Mouse (Mus musculus) right cerebral cortex, postnatal 14 days (tissue): ENCODE results near the gene Dennd6a.
"Not testable (repeated sequence)": the region's sequence is repeated elsewhere in the genome, so short reads cannot be mapped to it uniquely, and the experiment has no call there.

ENCODE experiments used
- DNase-seq: peaks from one replicate; pipeline ENCODE4 v3.0.0; 2022

The Dennd6a gene

DNA sequence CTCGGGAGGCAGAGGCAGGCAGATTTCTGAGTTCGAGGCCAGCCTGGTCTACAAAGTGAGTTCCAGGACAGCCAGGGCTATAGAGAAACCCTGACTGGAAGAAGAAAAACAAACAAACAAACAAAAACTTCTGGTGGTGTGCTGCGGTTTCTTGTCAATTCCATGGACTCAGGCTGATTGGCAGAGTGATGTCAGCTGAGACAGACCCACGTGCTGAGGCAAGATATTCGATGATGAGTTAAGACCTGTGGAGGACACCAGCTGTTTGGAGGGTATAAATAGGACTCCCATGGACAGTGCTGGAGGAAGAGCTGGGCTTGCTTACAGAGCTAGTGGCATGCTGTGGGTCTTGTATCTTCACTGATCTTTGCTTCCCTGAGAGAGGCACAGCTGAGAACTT, at the start of gene Dennd6a:
Gene Dennd6a (plus strand): TSS at position 301 of the 400 bp plus-strand sequence.
- DNase-seq: not testable (repeated sequence)

DNA sequence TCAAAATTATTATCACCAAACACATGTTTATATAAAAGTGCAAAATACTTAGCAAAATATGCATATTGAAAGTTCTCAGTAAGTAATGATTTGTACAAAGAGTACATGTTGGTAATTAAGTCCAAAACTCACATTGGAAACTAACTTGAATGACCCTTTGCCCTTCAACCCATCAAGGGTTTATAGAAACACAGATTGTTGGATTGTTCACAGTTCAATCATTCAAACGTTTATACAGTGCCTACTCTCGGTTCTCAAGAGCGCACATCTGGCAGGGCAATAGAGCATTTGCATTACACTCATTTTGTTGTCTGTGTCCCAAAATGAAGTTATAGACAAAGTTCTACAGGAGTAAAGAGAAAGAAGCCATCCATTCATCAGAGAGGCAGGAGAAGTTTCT, 47.7 kb upstream of the Dennd6a start:
- no peak for DNase-seq

DNA sequence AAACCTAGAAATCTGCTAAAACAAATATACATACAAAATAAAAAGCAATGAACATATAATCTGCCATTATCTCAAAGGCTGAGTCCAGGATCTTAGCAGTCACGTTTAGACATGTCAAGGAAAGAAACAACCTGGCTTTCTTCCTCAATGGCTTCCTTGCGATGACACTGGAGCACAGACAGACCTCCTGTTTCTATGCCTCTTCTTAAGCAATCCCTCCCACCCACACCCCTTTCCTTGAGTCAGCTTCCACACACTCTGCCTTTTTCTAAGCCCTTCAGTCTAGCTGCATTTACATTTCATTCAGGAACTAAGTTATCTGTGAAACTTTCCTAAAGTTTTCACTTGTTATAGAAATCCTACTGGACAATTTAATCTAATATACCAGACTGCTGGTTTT, 45.4 kb upstream of the Dennd6a start:
- no peak for DNase-seq

DNA sequence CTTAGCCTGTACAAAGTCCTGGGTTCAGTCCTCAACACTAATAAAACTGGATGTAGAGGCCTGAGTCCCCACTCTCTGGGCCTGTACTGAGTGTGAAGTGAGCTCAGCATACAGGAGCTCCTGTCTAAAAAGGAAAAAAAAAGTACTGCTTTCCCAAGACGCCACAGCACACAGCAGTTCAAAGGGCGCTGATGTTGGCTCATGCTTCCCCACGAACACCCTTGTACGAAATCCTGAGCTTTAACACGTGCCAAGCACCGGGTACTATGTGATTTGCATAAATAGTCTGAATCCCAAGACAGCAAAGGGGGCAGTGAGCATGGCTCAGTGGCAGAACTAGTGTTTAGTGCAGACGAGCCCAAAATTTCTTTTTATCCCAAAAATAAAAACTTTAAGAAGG, 43.3 kb upstream of the Dennd6a start:
- DNase-seq: no peak

DNA sequence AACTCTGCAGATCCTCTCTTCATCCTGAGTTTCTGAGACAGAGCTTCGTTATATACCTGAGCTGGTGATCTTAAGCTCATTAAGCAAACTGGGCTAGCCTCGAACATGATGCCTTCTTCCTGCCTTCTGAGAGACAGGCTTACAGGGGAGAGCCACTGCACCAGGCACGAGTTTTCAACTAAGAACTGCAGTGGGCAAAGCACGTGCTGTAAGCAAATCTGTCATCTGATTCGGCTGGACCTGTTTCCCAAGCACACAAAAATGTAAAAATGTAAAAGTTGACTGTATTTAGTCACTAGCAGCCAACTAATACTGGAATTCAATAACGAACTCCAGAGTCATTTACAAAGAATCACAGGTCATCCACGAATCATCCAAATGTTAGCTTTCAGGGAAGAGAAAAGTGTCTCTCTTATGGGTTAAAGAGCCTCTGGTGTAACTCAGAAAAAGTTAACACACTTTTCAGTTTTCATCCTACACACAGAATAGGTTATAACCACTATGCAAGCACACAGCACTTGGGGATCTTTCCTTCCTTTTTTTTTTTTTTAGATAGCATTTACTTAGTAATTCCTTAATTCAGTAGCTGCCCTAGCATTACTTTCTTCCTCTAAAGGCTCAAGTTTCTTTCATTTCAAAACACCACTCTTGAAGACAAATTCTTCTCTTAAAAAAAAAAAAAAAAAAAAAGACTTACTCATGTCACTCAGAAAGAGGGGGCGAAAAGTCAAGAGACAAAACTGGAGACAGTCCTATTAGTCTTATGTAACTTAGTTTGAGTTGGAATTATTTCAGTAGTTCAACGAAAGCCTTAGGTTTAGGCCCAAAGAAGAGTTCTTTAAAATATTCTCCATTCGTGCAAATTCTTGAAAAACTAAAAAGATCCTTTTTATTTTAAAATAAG, 42.0 kb upstream of the Dennd6a start:
- DNase-seq: no peak

DNA sequence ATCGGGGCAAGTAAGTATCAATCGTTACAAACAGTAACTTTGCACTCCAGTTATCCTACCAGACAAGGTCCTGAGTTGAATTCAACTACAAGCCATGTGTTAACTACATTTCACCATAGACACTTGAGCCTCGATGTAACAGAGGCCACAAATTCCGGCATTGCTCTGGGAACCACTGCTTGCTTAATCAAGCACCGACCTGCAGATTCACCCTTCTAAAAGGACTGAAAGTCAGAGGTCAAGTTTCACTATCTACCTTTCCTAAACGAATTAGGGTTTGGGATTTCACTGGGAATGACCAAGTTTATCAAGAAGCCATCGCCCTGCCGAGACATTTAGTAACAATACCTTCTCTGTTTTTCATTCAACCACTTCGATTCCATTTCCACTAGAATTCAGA, 40.9 kb upstream of the Dennd6a start:
- DNase-seq: no peak

DNA sequence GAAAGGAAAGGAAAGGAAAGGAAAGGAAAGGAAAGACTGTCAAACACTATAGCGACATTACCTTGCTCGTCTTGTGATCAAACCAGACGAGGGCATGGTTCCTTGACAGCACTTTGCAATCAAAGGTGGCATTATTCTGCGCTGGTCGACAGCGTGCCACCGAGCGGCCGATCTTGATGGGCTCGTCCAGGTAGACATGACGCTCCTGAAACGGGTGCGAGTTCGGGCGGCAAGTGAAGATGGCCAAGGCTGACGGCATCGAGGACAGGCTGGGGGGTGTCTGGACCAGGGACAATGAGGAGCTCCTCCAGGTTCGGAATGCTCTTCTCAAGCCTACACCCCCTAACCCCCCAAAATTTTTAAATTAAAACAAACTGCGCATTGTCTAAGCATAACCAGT, 40.4 kb upstream of the Dennd6a start:
- DNase-seq: no peak

DNA sequence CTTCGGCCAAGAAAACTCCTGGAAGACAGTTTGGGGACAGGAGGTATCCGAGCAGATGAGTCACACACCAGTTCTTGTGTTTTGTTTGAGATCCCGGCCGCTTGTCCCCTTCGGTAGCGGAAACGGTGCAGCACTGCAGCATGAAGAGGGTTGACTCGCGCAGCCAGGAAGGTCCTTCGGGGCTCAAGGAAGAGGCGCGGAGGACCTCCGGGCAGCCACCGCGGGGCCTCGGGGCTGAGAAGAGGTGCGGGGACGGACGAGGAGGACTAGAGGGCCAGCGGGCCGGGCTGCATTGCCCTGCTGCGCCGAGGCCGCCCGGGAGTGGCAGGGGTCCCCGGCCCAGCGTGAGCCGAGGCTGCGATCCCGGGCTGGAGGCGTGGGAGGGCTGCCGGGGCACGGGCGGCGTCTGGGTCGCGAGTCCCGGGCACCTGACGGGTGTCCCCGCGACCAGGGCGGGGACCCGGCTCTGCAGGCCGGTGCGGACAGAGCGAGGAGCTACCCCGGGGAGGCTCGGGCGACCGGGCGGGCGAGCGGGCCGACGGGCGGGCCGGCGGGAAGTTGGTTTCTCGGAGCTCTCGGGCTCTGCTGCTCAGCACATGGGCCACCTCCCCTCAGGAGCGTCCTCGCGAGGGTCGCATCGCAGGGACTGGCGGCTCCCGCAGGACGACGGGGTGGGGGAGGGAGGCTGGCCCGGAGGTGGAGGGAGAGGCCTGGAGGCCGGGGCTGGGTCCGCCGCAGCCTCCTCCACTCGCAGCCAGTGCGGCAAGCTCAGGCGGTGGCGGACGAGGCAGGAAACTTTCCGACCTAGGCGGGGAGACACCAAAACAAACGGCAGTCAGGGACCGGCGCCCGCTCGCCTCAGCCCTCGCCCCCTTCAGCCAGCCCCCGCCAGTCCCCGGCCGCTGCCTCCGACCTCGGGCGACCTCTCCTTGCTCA, 39.6 kb upstream of the Dennd6a start:
- peak; percentile 55 for DNase-seq

DNA sequence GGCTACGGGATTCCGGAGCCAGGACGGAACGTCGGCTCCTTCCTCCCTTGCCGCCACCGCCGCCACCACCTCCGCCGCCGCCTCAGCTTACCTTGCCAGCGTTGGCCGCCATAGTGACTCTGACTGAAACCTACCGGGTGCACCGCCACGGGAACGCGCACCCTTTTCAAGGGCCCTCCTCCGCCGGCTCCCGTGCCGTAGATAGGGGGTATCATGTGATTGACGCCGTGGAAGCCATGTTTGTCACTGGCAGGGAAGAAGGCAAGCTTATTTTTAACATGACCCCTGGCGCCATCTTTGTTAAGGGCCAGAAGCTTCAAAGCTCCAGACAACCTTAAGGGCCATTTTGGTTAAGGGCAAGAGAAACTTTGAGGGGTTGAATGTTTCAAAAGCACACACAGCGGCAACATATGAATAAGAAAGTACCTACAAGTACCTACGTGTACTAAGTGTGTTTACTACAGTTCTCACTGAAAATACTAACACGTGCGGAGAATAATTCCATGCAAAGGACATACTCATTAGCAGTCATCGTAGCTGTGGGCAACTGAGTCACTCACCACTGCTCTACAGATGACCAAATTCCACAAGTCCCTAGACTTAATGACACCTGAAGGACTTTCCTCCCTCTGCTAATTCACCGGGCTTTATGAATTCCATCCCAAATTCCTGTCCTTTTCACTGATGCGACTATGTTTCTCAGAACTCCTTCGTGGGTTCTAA, 38.7 kb upstream of the Dennd6a start, which contains the start of gene Slmap:
Gene Slmap (minus strand): TSS at position 175 of the 723 bp plus-strand sequence.
- peak; percentile 100 for DNase-seq

DNA sequence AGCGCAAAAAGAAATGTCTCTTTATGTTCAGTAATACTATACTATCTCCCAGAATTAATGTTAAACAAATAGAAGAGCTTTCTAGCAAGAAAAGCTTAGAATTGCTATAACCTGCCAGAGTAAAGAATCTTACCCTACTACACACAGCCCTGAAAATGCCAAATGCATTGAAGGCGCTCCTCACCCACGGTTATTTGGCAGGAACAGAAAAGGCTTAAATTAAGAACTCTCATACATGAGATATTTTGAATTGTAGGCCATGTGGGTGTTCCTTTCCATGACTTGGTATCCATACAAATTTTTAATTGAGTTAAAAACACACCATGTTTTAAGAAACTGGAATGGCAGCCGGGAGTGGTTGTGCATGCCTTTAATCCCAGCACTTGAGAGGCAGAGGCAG, 34.4 kb upstream of the Dennd6a start:
- DNase-seq: no peak

DNA sequence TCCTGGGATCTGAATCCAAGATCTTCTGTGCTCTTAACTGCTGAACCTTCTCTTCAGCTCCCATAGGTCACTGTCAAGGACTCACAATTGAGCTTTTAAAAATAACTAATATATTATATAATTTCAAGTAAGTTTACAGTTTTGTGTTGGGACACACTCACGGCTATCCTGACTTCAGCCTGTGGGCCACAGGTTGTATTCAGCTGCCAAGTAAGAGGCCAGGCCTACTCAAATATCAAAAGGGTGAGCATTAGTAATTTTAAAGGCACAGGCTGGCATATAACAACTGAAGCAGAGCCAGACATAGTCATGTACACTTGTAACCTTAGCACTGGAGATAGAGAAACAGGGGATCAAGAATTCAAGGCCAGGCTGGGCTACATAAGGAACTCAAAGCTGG, 33.1 kb upstream of the Dennd6a start:
- DNase-seq: no peak

DNA sequence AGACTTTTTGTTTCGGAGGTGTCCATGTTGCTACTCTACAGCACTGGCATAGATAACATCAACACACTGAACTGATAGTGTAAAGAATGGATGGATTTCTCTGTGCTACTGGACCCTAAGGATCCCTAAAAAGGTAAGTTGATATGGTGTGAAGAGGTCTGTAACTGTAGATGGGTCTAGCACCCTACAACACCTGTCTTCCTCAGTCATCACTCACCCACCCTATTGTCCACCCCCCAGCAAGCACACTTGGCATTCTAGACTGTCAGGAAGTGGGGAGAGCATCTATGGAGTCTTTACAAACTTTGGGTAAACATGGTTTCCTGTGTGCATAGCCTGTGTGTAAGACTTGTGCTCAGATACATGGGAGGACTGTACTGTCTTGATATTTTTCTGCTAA, 31.5 kb upstream of the Dennd6a start:
- no peak for DNase-seq

DNA sequence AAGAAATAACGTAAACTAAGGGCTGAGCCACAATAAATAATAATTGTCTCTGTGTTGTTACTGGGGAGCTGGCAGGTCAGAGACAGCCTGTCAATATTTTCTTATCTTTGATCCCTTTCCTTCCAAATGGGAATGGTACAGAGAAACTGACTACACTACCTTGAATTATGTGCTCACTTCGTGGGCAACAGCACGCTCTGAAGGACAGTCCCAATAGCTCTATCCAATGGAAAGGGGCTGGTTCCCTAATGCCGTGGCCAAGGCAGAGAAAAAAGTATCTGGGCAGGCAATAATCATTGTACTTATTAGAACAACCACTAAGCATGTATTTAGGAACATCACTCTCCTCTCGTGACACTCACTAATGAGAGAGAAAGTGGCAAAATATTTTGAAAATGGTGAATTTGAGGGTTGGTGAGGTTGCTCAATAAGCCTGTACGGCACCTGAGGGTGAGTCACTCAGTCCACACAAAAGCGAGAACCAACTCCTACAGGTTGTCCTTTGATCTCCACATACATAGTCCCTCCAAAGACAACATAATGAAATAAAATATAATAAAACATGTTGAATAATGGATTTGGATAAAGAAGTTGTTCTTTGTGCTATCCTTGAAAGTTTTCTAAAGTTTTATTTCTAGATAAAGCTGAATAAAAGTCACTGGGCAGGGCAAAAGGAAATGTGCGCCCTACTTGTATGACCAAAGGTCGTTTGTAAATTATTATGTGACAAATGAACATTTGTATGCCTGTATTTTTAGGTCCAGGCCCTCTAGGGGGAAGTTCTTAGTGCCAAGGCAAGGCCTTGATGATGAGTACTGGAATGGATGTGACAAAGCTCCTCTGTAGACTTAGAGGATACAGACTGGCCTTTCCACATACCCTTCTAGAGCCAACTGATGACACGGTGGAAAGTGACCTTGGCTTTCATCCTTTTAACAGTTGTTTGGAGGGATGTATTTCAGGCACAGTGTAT, 25.9 kb upstream of the Dennd6a start:
- no peak for DNase-seq

DNA sequence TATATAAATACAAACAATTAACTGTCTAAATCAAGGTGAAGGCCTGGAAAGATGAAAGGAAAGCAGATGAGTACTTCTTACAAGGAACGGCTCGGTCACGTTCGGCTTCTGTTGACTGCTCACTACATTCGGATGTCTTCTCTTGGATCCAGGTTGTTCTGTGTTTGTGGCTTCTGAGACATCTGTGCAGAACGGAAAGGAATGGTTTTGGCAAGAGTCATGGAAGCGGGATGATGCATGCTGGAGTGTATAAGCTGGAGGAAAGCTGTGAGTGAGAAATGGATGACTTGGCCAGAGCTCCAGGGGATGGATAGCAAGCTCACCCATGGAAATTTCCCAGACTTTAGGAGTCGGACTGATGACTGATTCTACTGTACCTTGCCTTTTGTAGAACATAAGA, 22.9 kb upstream of the Dennd6a start:
- no peak for DNase-seq

DNA sequence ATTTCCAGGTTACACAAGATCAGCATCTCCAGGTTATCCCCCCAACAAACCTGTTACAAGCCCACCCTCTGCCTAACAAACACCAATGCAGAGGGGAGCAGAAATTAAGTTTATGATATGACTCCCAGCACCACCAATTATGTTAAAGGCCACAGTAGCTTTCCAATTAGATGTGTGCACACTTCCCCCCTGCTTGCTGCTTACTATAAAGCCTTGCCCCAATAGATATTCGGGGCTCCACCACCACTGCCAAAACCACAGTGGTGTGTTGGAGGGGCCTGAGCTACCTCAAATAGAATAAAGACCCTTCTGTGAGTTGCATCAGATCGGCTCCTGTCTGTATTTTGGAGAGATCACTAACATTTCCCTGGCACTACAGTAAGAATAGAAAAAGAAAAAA, 21.2 kb upstream of the Dennd6a start:
- DNase-seq: no peak

DNA sequence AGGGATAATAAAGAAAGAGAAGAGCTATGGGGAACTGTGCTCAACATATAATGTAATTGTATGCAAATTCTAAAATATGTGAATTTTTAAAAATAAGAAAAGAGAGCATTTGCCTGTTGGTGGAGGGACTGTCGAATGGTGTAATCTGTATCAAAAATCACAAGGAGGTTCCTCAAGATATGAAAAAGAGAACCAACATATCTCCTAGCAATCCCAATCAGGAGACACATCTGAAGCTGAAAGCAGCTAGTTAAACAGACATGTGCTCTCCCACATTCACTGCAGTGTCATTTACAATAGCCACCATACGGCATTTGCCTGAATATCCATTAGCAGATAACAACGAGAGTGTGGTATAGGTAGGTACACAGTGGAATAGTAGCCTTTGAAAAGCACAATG, 20.8 kb upstream of the Dennd6a start:
- DNase-seq: no peak

DNA sequence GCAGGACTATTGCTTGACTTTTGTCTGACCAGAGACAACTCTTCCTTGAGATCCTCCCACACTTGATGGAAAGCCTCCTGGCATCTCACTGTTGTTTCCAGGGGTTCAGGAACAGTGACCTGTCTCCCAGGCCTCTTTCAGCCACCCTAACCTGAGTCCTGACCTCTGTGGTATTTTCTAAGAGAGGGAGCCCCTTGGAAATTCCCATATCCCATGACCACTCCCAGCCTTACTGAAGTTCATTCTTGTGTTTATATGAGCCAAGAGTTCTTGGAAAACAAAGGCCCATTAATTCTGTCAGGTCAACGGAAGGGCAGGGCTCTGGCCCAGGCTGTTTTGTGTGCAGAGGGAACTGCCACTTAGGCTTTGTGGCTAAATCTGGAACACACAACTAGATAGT, 16.1 kb upstream of the Dennd6a start:
- DNase-seq: no peak

DNA sequence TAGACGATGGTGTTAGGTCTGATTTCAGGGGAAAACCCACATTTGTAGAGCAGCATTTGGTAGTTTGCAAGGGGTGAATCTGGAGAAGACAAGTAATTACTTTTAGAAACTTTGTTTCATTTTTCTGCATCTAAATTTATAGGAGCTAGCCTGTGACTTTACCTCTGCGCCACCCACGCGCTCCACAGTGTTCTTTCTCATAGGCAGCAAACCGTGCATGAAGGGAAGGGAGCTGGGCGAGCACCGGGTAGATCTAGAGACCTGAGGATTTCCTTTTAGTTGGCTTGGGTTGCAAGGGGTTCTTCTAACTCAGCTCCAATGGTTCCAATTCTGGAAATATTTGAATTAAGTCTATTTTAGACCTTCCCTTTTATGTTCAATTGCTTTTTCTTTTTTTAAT, 15.1 kb upstream of the Dennd6a start:
- DNase-seq: peak; percentile 11

DNA sequence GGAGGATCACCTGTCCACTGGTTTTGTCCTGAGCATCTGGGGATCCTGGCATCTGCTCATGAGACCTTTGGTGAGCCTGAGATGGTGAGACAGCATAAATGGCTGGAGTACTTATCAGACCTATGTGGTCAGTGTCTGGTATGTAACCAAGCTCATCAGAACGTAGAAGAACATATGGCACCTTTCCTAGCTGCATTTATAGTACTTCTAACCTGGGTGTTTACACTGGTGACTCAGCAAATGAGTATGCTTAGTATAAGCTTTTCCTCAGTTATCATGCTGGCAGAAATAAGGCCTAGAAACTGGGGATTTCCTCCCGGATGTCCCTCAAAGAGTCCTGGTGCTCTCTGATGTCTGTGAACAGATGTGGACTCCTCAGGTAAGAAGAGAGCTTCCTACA, 11.4 kb upstream of the Dennd6a start:
- no peak for DNase-seq

DNA sequence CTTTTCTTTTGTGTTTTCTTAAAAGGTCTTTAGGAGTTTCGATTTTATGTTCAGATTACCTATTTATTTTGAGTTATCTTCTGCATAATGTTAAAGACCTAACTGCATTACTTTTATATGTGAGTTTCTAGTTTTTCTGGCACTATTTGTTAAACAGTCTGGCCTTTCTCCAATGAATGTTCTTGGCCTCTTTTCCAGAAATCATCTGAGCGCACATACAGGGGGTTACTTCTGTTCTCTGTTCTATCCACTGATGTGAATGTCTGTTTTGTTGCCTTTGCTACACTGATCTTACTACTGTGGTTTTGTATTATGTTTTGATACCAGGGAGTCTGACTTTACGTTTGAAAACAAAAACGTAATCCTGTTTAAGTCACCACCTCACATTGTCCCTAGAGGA, 3.8 kb upstream of the Dennd6a start:
- no peak for DNase-seq

DNA sequence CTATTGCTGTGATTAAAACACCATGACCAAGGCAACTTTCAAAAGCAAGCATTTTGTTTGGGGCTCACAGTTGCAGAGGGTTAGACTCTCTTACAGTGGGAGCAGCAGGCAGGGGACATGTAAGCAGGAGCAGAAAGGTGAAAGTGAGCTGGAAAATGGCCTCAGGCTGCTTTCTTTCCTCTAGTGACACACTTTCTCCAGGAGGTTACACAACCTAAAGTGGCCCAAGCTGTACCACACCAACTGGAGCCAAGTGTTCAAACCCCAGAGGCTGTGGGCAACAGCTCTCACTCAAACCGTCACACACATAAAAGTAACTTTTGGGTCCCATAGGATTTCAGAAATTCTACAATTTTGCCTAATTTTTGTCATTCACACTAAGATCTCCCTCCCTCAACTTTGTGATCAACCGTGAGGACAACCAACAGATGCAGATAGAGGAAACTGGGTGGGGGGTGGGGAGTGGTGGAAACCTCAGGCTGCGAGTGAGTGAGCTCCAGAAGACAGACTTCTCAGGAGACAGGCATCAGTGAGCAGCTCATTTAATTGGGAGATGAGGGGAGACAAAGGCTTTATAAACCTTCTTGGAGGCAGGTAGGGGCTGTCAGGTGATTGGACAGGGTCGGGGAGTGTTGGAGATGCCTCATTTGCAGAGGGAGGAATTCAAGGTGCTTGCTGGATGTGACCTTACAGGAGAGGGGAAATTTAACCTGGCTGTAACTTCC, 1.5 kb upstream of the Dennd6a start:
- DNase-seq: no peak
